Mouse (Mus musculus): ENCODE measurements at regions not wholly inside any gene's neighbourhood (a gene's known extent, or its start where the extent isn't known, plus 50 kb on each side); places are given as distances from the start of the nearest gene placed in this dataset.

DNA sequence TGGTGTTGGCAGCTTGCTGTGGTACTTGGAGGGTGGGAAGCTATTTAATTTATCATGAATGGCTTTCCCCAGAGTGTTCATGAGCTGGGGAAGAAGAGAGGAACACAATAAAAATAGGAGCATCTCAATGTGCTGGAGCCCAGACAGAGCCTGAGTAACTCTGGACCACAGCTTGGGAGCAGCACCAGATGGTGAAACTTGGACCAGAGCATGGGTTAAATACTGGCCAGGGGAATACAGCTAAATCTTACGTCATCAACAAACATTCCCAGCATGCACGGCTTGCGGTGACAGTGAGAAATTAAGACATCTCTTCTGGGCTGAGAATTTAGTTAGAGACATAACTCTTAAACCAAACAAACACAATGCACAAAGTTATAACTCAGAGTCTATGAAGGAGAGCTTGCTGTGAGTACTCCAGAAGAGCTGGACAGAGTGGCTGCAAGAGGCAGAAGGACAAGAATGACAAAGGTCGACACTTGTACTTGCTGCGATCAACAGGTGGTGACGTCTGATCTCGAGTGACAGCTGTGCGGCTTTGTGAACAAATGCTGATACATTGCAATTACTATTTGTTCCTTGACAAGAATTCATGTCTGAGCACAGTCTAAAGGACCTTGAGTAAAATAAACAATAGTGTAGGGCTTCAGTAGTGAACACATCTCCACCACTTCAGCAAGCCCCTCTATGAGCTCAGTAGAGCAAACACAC, 140.1 kb upstream of the Eci2 start:
- TF ChIP-seq CTCF (IDR thresholded peaks at IDR 0.05; ENCODE audit: low read depth) (no peak), EP300 (IDR thresholded peaks at IDR 0.05; ENCODE audit: low read depth) (no peak)

Measured in heart, postnatal 0 days (tissue).